ENCODE assay signal across 12 mouse cellular contexts in genomic region chr13:34050479-34050878, GRCm38 (mm10). TPM values are rescaled to one million over a fixed set of nuclear protein-coding genes. Genes with fewer than 3 reads are reported as not detected.
DNase-seq lines count a peak whose midpoint lies in the region; ATAC-seq and TF ChIP-seq lines count a peak whose summit lies in the region.
"Had no signal": no experiment of that assay in that cellular context is flagged by ENCODE, and none has a peak within 500 bp of the region (broad histone marks: within the 10 kb centered on the region; RNA-seq: fewer than 3 reads in every experiment).

No protein-coding gene starts in this region.

- 94% methylated on average over 8 of the region's 8 CpGs for WGBS in kidney, embryonic 15.5 days

- ATAC-seq in kidney, embryonic 15.5 days (replicated peaks; ENCODE audit: low FRiP score), result no peak
- ATAC-seq: inflammation-experienced regulatory T-cells, adult 6 months had no signal

- peak overlapping the region; percentile 34 for H3K4me3 ChIP-seq in bone marrow macrophage, adult 2 months (ENCODE audit: insufficient read depth, low read length)
- H3K4me3 ChIP-seq in kidney, embryonic 15.5 days (replicated peaks), result no peak overlapping the region
- H3K4me3 ChIP-seq: limb, embryonic 10.5 days had no signal

- no peaks in the 10 kb centered on the region for H3K9me3 ChIP-seq in kidney, embryonic 15.5 days (replicated peaks)
- H3K9me3 ChIP-seq: limb, embryonic 10.5 days had no signal

- DNase-seq in left cerebral cortex, adult 11 months (ENCODE audit: low spot score), result peak; percentile 62
- no peak for DNase-seq in left cerebral cortex, postnatal 10 days (ENCODE audit: extremely low spot score in 1 of 2, low spot score in 2 of 2)
- DNase-seq in left cerebral cortex, postnatal 14 days (ENCODE audit: low spot score in 2 of 2), result peak; percentile 58 to 64
- DNase-seq in right cerebral cortex, postnatal 36 days (ENCODE audit: low spot score in 2 of 2), result peak; percentile 56 to 74
- no peak for DNase-seq in cerebellum, adult 18-20 months
- DNase-seq: embryo, embryonic 11 days; gastrocnemius, postnatal 25 days; heart, postnatal 10 days had no signal

- H3K9ac ChIP-seq in kidney, embryonic 15.5 days, result no peak overlapping the region

- H3K4me1 ChIP-seq in bone marrow macrophage, adult 2 months (ENCODE audit: control insufficient read depth, insufficient read depth, low read length), result peaks cover 29% of the 10 kb centered on the region
- peaks cover 18% of the 10 kb centered on the region for H3K4me1 ChIP-seq in kidney, embryonic 15.5 days
- H3K4me1 ChIP-seq: limb, embryonic 10.5 days had no signal

- peak overlapping the region; percentile 92 for H3K27ac ChIP-seq in bone marrow macrophage, adult 2 months (ENCODE audit: insufficient read depth, low read depth, low read length)
- no peak overlapping the region for H3K27ac ChIP-seq in kidney, embryonic 15.5 days
- H3K27ac ChIP-seq: limb, embryonic 10.5 days had no signal

- peaks cover 56% of the 10 kb centered on the region for H3K36me3 ChIP-seq in kidney, embryonic 15.5 days

- H3K27me3 ChIP-seq in kidney, embryonic 15.5 days, result no peaks in the 10 kb centered on the region

- TF ChIP-seq POLR2A in bone marrow macrophage, adult 2 months (IDR thresholded peaks at IDR 0.05; ENCODE audit: borderline replicate concordance, low read depth, low read length), result no peak

- intact Hi-C loops in left cerebral cortex, postnatal 10 days (cut with DNase I), result no loop called here
- intact Hi-C loops in left cerebral cortex, postnatal 14 days (cut with DNase I), result loop anchor here (10.0 kb wide), 1 partner anchor 294 kb away; the partner anchor contains the start of gene Slc22a23

- TF ChIP-seq CTCF in bone marrow macrophage, adult 2 months (IDR thresholded peaks at IDR 0.05; ENCODE audit: low read depth, low read length), result no peak

- no peak overlapping the region for H3K4me2 ChIP-seq in kidney, embryonic 15.5 days

RNA-seq across cellular contexts. Expression of gene Bphl, which starts 13.1 kb away (rescaled TPM):
- total RNA-seq in left cerebral cortex, postnatal 10 days (2021), result 10 to 100 TPM; 28.5 to 32.1 TPM
- 44.5 and 48.4 TPM in 2 replicates for polyA plus RNA-seq in bone marrow macrophage, adult 2 months (2012; ENCODE audit: insufficient read depth, insufficient read length, missing spikeins)
- total RNA-seq in left cerebral cortex, postnatal 14 days (2021), result 10 to 100 TPM; 33.7 to 38.3 TPM
- polyA plus RNA-seq in kidney, embryonic 15.5 days (2015; fragmentation: Nextera tagmentation; extraction: Ambion mirVana), result 66.7 and 72.2 TPM in 2 replicates

RNA-seq across cellular contexts. Expression of gene Tubb2a, which starts 27.3 kb away (rescaled TPM):
- 1,000 to 10,000 TPM; 2,795 to 2,863 TPM for total RNA-seq in left cerebral cortex, postnatal 10 days (2021)
- polyA plus RNA-seq in bone marrow macrophage, adult 2 months (2012; ENCODE audit: insufficient read depth, insufficient read length, missing spikeins), result 77.8 and 92.5 TPM in 2 replicates
- 1,000 to 10,000 TPM; 1,973 to 2,002 TPM for total RNA-seq in left cerebral cortex, postnatal 14 days (2021)
- polyA plus RNA-seq in kidney, embryonic 15.5 days (2015; fragmentation: Nextera tagmentation; extraction: Ambion mirVana), result 102 and 132 TPM in 2 replicates

RNA-seq across cellular contexts. Expression of gene Serpinb6a, which starts 47.9 kb away (rescaled TPM):
- 10 to 100 TPM; 37.6 to 41.9 TPM for total RNA-seq in left cerebral cortex, postnatal 10 days (2021)
- polyA plus RNA-seq in bone marrow macrophage, adult 2 months (2012; ENCODE audit: insufficient read depth, insufficient read length, missing spikeins), result 737 and 743 TPM in 2 replicates
- 10 to 100 TPM; 35.2 to 39.3 TPM for total RNA-seq in left cerebral cortex, postnatal 14 days (2021)
- 58.8 and 70.9 TPM in 2 replicates for polyA plus RNA-seq in kidney, embryonic 15.5 days (2015; fragmentation: Nextera tagmentation; extraction: Ambion mirVana)

RNA-seq across cellular contexts. Expression of gene Ripk1, which starts 48.3 kb away (rescaled TPM):
- 1 to 10 TPM; 7.5 to 8.4 TPM for total RNA-seq in left cerebral cortex, postnatal 10 days (2021)
- polyA plus RNA-seq in bone marrow macrophage, adult 2 months (2012; ENCODE audit: insufficient read depth, insufficient read length, missing spikeins), result 53.5 and 63.4 TPM in 2 replicates
- 1 to 10 TPM; 6.2 to 8.1 TPM for total RNA-seq in left cerebral cortex, postnatal 14 days (2021)
- polyA plus RNA-seq in kidney, embryonic 15.5 days (2015; fragmentation: Nextera tagmentation; extraction: Ambion mirVana), result 18.3 and 18.6 TPM in 2 replicates

Comparison
In these comparisons a context has a peak if more than half of its experiments do, and no peak if none do; other contexts are left out.
1. DNase-seq: peak in left cerebral cortex, adult 11 months (single experiment), left cerebral cortex, postnatal 14 days (2 of 2) and right cerebral cortex, postnatal 36 days (2 of 2); none in left cerebral cortex, postnatal 10 days (0 of 2) and cerebellum, adult 18-20 months (0 of 2).